In the genomic region with DNA sequence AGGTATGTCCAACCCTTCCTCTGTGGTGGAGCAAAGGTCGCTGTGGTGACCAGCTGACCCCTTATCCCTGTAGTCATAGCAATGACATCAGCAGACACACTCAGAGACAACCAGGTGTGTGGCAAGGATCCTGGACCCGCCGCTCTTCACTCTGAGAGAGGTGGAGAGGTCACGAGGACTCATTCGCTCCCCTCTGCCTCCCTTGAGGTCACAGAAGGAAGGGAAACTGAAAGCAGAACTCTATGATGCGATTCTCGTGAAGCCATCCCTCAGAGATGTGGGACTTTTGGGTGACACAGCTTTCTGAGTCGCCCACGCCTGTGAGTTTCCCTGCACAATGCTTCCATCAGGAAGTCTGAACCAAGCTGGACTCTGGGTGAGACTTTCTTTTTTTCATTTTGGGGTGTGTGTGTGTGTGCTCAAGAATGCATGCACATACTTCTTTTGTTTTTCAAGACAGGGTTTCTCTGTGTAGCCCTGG, we compare ENCODE assay signal across 8 mouse cellular contexts. TPM values are rescaled to one million over a fixed set of nuclear protein-coding genes. Genes with fewer than 3 reads are reported as not detected.
DNase-seq lines count a peak whose midpoint lies in the region; ATAC-seq lines count a peak whose summit lies in the region.

No protein-coding gene starts in this region.

- ATAC-seq in intestine, embryonic 16.5 days, result peak; percentile 30; the same call in 1 of the 2 replicates
- peak; percentile 32 for ATAC-seq in megakaryocyte-erythroid progenitor cell, adult 5-6 weeks (replicated peaks; ENCODE audit: low FRiP score, low TSS enrichment, poor library complexity, severe bottlenecking)
- ATAC-seq in midbrain, embryonic 15.5 days (replicated peaks), result no peak

- no peak overlapping the region; the same call in 1 of the 2 replicates for H3K27ac ChIP-seq in intestine, embryonic 16.5 days (ENCODE audit: low read length)
- no peak overlapping the region for H3K27ac ChIP-seq in midbrain, embryonic 15.5 days

- DNase-seq in adrenal gland, adult 2 months, result peak; percentile 32
- DNase-seq in adrenal gland, adult 18-20 months (ENCODE audit: low spot score in 2 of 2), result no peak
- DNase-seq in c-Kit-positive CD71-positive TER-119-positive erythroid progenitor cells, embryonic 14.5 days (ENCODE audit: low spot score), result peak; percentile 42
- DNase-seq in ovary, adult 18-20 months (ENCODE audit: low spot score), result no peak
- DNase-seq in left cerebral cortex, postnatal 4 days, result no peak

- peaks cover 5% of the 10 kb centered on the region; the same call in 1 of the 2 replicates for H3K9me3 ChIP-seq in intestine, embryonic 16.5 days (ENCODE audit: control insufficient read depth, low read length)
- no peaks in the 10 kb centered on the region for H3K9me3 ChIP-seq in midbrain, embryonic 15.5 days

- intact Hi-C loops in left cerebral cortex, postnatal 4 days (cut with DNase I), result no loop called here

- H3K4me1 ChIP-seq in intestine, embryonic 16.5 days (ENCODE audit: control insufficient read depth, insufficient read depth, low read length), result peaks cover 21% of the 10 kb centered on the region
- no peaks in the 10 kb centered on the region for H3K4me1 ChIP-seq in midbrain, embryonic 15.5 days

- H3K27me3 ChIP-seq in intestine, embryonic 16.5 days (replicated peaks; ENCODE audit: control insufficient read depth, insufficient read depth, low read length), result no peaks in the 10 kb centered on the region
- H3K27me3 ChIP-seq in midbrain, embryonic 15.5 days (replicated peaks), result no peaks in the 10 kb centered on the region

- 66% methylated on average over 9 of the region's 9 CpGs for WGBS in intestine, embryonic 16.5 days
- WGBS in midbrain, embryonic 15.5 days, result 86% methylated on average over 9 of the region's 9 CpGs

- H3K4me3 ChIP-seq in intestine, embryonic 16.5 days (ENCODE audit: low read length), result no peak overlapping the region
- H3K4me3 ChIP-seq in midbrain, embryonic 15.5 days, result no peak overlapping the region

- 0 out of 2 replicates have a peak overlapping the region, but pooled peaks have one; percentile 16 for H3K9ac ChIP-seq in intestine, embryonic 16.5 days (ENCODE audit: low read depth, low read length)
- no peak overlapping the region for H3K9ac ChIP-seq in midbrain, embryonic 15.5 days

- peaks cover 16% of the 10 kb centered on the region for H3K36me3 ChIP-seq in intestine, embryonic 16.5 days (ENCODE audit: control insufficient read depth, insufficient read depth, low read length)
- peaks cover 16% of the 10 kb centered on the region for H3K36me3 ChIP-seq in midbrain, embryonic 15.5 days (replicated peaks)

- no peak overlapping the region for H3K4me2 ChIP-seq in intestine, embryonic 16.5 days (ENCODE audit: low read depth, low read length)
- H3K4me2 ChIP-seq in midbrain, embryonic 15.5 days, result no peak overlapping the region

RNA-seq across cellular contexts. Expression of a gene that starts 39.3 kb away (rescaled TPM):
- 100 to 1,000 TPM; 107 to 122 TPM for total RNA-seq in adrenal gland, adult 2 months (2021)
- polyA plus RNA-seq in adrenal gland, adult 2 months (2012; rRNA removed), result 19.4 and 23.2 TPM in 2 replicates
- total RNA-seq in adrenal gland, adult 18-20 months (2021), result 100 to 1,000 TPM in 1 of 2 experiments, 10 to 100 TPM in 1; 99.3 to 114 TPM
- 152 and 176 TPM in 2 replicates for polyA plus RNA-seq in intestine, embryonic 16.5 days (2015; fragmentation: Nextera tagmentation; extraction: Ambion mirVana)
- 346 and 399 TPM in 2 replicates for total RNA-seq in megakaryocyte-erythroid progenitor cell, adult 5-6 weeks (2014; fragmentation: Nextera tagmentation)
- total RNA-seq in megakaryocyte-erythroid progenitor cell, adult 5-6 weeks (2017), result 181 and 189 TPM in 2 replicates
- 100 to 1,000 TPM; 162 to 169 TPM for total RNA-seq in left cerebral cortex, postnatal 4 days (2021)
- 169 and 185 TPM in 2 replicates for polyA plus RNA-seq in midbrain, embryonic 15.5 days (2015; fragmentation: Nextera tagmentation; extraction: Ambion mirVana)

RNA-seq across cellular contexts. Expression of a gene that starts 41.2 kb away (rescaled TPM):
- 100 to 1,000 TPM in 1 of 2 experiments, 10 to 100 TPM in 1; 80.4 to 120 TPM for total RNA-seq in adrenal gland, adult 2 months (2021)
- polyA plus RNA-seq in adrenal gland, adult 2 months (2012; rRNA removed), result 42.2 and 42.7 TPM in 2 replicates
- 100 to 1,000 TPM in 1 of 2 experiments, 10 to 100 TPM in 1; 74.4 to 136 TPM for total RNA-seq in adrenal gland, adult 18-20 months (2021)
- 107 and 109 TPM in 2 replicates for polyA plus RNA-seq in intestine, embryonic 16.5 days (2015; fragmentation: Nextera tagmentation; extraction: Ambion mirVana)
- 77.8 and 83.9 TPM in 2 replicates for total RNA-seq in megakaryocyte-erythroid progenitor cell, adult 5-6 weeks (2014; fragmentation: Nextera tagmentation)
- total RNA-seq in megakaryocyte-erythroid progenitor cell, adult 5-6 weeks (2017), result 79.0 and 86.0 TPM in 2 replicates
- total RNA-seq in left cerebral cortex, postnatal 4 days (2021), result 10 to 100 TPM; 27.6 to 27.8 TPM
- polyA plus RNA-seq in midbrain, embryonic 15.5 days (2015; fragmentation: Nextera tagmentation; extraction: Ambion mirVana), result 63.8 and 69.5 TPM in 2 replicates

Comparison
In these comparisons a context has a peak if more than half of its experiments do, and no peak if none do; other contexts are left out.
1. DNase-seq: peak in adrenal gland, adult 2 months (single experiment) and c-Kit-positive CD71-positive TER-119-positive erythroid progenitor cells, embryonic 14.5 days (single experiment); none in adrenal gland, adult 18-20 months (0 of 2), ovary, adult 18-20 months (single experiment) and left cerebral cortex, postnatal 4 days (single experiment).